Mouse (Mus musculus) liver, postnatal 0 days (tissue): Measurements from ENCODE around the gene Pigq. TPM values are rescaled to one million over a fixed set of nuclear protein-coding genes. Genes with fewer than 3 reads are reported as not detected.

Source experiments
- ATAC-seq: fragments of 200-750 bp; cut with Nextera tagmentation; 2 replicates; pipeline ENCODE4 v1.8.0; 2017; ENCODE audit warnings: mild to moderate bottlenecking, moderate library complexity
- DNase-seq: peaks from one replicate; pipeline ENCODE4 v3.0.0-alpha.2; 2016
- H3K27ac ChIP-seq: fragments of 300-500 bp; sonication (generic); 2 replicates; pipeline ENCODE4 v1.5.1; 2014; ENCODE audit warnings: antibody characterized with exemption, moderate library complexity, mild to moderate bottlenecking, low read depth
- H3K27me3 ChIP-seq: fragments of 300-500 bp; sonication (generic); 2 replicates; pipeline ENCODE4 v1.6.1; 2014; ENCODE audit warnings: low read length, control low read depth, mixed read lengths; ENCODE audit not compliant: insufficient read depth
- H3K36me3 ChIP-seq: fragments of 300-500 bp; sonication (generic); replicated peaks from 2 replicates; pipeline ENCODE4 v1.6.1; 2014; ENCODE audit warnings: mild to moderate bottlenecking, control low read depth, low read length, moderate library complexity, mixed read lengths; ENCODE audit not compliant: insufficient read depth
- H3K4me1 ChIP-seq: fragments of 300-500 bp; sonication (generic); 2 replicates; pipeline ENCODE4 v1.6.1; 2014; ENCODE audit warnings: antibody characterized with exemption, mild to moderate bottlenecking, control low read depth; ENCODE audit not compliant: insufficient read depth
- H3K4me2 ChIP-seq: fragments of 300-500 bp; sonication (generic); 2 replicates; pipeline ENCODE4 v1.6.1; 2014; ENCODE audit warnings: low read depth, mild to moderate bottlenecking, low read length, moderate library complexity, mixed read lengths
- H3K4me3 ChIP-seq: fragments of 300-500 bp; sonication (generic); 2 replicates; pipeline ENCODE4 v1.5.1; 2014; ENCODE audit warnings: low read depth, low read length
- H3K9ac ChIP-seq: fragments of 300-500 bp; sonication (generic); replicated peaks from 2 replicates; pipeline ENCODE4 v1.6.1; 2014; ENCODE audit warnings: mild to moderate bottlenecking, moderate library complexity
- H3K9me3 ChIP-seq: fragments of 300-500 bp; sonication (generic); 2 replicates; pipeline ENCODE4 v1.6.1; 2016; ENCODE audit warnings: mild to moderate bottlenecking, control low read depth, low read length, mixed read lengths
- CTCF ChIP-seq: sonication (generic); IDR thresholded peaks from 2 replicates; pipeline ENCODE4 v1.5.1; 2016; ENCODE audit warnings: antibody characterized with exemption, low read depth
- EP300 ChIP-seq: IDR thresholded peaks from 2 replicates; pipeline ENCODE4 v1.6.1; 2016; ENCODE audit warnings: antibody characterized with exemption, low read depth, mild to moderate bottlenecking
- WGBS: fragments of 180-500 bp; shearing (Covaris S2); extraction: QIAGEN DNeasy Blood & Tissue Kit; methylation state at CpG from one replicate; pipeline ENCODE4 v1.1.7; 2014; ENCODE audit not compliant: insufficient replicate concordance; 5-methylcytosine and 5-hydroxymethylcytosine counted together
- polyA plus RNA-seq: library from polyadenylated mRNA; unstranded; fragments of >200 nt; fragmentation: Nextera tagmentation; extraction: Ambion mirVana; gene quantifications from 2 replicates; pipeline ENCODE4 v1.2.1, GENCODE M21; 2015

Pigq gene
- polyA plus RNA-seq, 1 experiment from 2014 or later: 58.7 TPM

DNA sequence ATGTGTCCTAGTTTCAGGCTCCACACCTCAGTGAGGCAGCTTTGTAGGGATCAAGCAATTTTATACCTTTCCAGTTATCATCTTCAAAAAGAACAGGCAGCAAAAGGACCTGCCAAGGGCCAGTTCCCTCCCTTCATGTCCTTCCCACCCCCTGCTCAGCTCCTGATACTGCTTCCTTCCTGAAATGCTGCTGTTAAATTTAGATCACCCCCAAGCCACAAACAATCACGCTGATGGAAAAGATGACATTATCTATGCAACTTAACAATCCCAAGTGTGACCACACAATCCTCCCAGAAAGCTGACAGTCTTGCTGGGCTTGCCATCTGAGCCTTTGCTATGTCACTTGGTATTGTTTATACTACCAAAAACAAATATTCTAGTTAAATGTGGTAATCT, 30.9 kb downstream of the Pigq start:
- Histone ChIP-seq H3K4me1 (peaks cover 34% of the 10 kb centered on the region), H3K27me3 (no peaks in the 10 kb centered on the region), H3K27ac (no peak overlapping the region), H3K9ac (no peak overlapping the region; the same call in 1 of the 2 replicates), H3K4me3 (no peak overlapping the region), H3K4me2 (peak overlapping the region; percentile 1), H3K9me3 (no peaks in the 10 kb centered on the region), H3K36me3 (no peaks in the 10 kb centered on the region)
- whole genome bisulfite sequencing: 19% methylated on average over 1 of the region's 1 CpGs
- ATAC-seq (no peak), DNase-seq (no peak)
- TF ChIP-seq CTCF (no peak), EP300 (no peak)

DNA sequence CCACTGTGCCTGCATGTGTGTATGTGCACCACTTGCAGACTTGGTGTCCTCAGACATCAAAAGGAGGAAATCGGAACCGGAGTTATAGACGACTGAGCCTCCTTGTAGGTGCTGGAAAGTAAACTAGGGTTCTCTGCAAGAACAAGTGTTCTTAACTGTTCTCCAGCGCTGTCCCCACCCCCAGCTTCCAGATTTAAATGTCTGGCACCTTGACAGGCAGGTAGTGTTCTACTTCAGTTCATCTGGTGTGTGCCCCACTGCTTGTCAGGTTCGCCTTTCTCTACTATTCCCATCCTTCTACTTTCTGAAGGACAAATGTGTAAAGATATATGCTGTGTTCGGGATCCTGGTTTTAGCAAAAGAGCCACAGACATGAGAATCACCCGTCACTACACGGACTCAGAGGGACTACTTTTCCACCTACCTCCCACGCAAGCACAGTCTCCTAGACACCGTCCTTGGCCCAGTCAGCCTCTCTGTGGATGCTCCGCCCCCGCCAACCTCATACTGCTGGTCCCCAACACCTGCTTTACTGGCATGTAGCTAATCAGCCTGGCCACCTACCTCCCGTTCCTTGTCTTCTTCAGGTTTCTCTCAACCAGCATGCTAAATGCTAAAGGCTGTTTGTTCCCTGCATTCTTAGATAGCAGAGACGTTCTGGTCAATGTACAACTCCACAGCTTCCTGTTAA, 31.4 kb downstream of the Pigq start:
- H3K4me2 ChIP-seq: peak overlapping the region; percentile 1
- 58% methylated on average over 14 of the region's 14 CpGs for WGBS
- peaks cover 29% of the 10 kb centered on the region for H3K4me1 ChIP-seq
- no peak for ATAC-seq
- H3K9ac ChIP-seq: no peak overlapping the region
- H3K4me3 ChIP-seq: no peak overlapping the region
- no peaks in the 10 kb centered on the region for H3K9me3 ChIP-seq
- DNase-seq: no peak
- no peaks in the 10 kb centered on the region for H3K36me3 ChIP-seq
- no peaks in the 10 kb centered on the region for H3K27me3 ChIP-seq
- TF ChIP-seq CTCF (no peak), EP300 (no peak)
- no peak overlapping the region for H3K27ac ChIP-seq

DNA sequence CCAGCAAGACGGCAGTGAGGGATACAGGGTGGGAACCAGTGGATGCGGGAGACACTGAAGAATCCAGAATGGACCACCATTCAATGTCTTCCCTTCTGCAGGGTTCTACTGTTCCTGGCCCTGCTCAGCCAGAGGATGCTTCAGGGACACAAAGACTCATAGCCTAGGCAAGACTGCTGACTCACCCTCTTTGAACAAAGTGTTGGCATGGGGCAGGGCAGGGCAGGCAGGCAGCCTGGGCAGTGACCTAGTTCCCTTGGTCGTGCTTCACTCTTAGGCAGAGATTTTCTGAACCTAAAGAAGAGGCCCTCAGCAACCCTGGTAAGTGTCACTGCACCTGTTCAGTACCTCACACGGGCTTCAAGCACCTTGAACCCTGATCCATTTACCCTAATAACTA, 32.9 kb downstream of the Pigq start:
- no peak overlapping the region for H3K4me3 ChIP-seq
- peaks cover 17% of the 10 kb centered on the region for H3K4me1 ChIP-seq
- DNase-seq (no peak), ATAC-seq (no peak)
- no peaks in the 10 kb centered on the region for H3K27me3 ChIP-seq
- TF ChIP-seq EP300 (no peak), CTCF (no peak)
- H3K9ac ChIP-seq: no peak overlapping the region
- no peaks in the 10 kb centered on the region for H3K9me3 ChIP-seq
- 70% methylated on average over 4 of the region's 4 CpGs for WGBS
- no peaks in the 10 kb centered on the region for H3K36me3 ChIP-seq
- no peak overlapping the region for H3K4me2 ChIP-seq
- no peak overlapping the region for H3K27ac ChIP-seq

DNA sequence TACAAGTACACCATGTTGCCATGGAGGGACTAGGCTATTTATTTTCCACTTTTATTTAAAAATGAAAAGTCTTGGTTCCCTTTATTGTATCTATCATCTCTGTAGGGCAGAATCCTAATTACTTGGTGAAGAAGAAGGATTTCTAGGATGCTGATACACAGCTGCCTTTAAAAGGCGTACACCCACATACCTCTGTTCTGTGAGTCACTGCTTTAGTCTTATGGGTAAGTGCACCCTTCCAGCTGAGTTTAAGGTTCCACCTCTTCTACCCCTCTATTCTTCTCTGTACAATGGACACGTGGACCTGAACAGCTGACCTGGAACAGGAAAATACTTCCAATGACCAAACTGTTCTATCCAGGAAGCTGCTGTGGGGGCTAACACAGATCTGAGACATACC, 37.1 kb downstream of the Pigq start:
- ATAC-seq: no peak
- WGBS: 88% methylated on average over 2 of the region's 2 CpGs
- H3K27ac ChIP-seq: no peak overlapping the region

DNA sequence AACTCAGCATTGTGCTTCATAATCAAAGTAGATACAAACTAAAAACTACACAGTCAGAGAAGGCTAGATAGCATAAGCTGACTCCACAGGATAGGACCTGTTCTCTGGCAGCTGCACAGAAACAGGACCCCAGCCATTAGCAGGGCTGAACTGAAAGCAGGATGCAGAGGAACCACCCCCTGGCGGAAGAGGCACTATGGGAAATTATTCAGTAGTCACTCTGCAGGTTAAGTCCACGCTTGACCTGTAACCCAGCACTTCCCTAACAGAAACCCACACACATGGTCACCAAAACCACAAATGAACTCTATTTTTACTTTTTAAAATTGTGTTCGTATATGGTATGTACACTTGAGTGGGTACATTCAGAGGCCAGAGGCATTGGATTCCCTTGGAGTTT, 41.7 kb downstream of the Pigq start:
- 0 out of 2 replicates have a peak, but pooled peaks cover 5% of the 10 kb centered on the region for H3K36me3 ChIP-seq
- 54% methylated on average over 3 of the region's 3 CpGs for WGBS
- TF ChIP-seq EP300 (no peak), CTCF (no peak)
- no peak overlapping the region for H3K27ac ChIP-seq
- no peaks in the 10 kb centered on the region for H3K27me3 ChIP-seq
- H3K4me3 ChIP-seq: no peak overlapping the region
- H3K4me2 ChIP-seq: no peak overlapping the region
- no peak for DNase-seq
- H3K9ac ChIP-seq: no peak overlapping the region
- no peaks in the 10 kb centered on the region for H3K4me1 ChIP-seq
- no peak for ATAC-seq
- no peaks in the 10 kb centered on the region for H3K9me3 ChIP-seq

More for the DNA sequence above, 37.1 kb downstream of the Pigq start:
- no peak overlapping the region for H3K4me3 ChIP-seq
- no peaks in the 10 kb centered on the region for H3K4me1 ChIP-seq
- no peaks in the 10 kb centered on the region for H3K36me3 ChIP-seq
- no peaks in the 10 kb centered on the region for H3K27me3 ChIP-seq
- no peaks in the 10 kb centered on the region for H3K9me3 ChIP-seq
- DNase-seq: no peak
- H3K9ac ChIP-seq: no peak overlapping the region
- TF ChIP-seq EP300: no peak
- no peak for TF ChIP-seq CTCF
- H3K4me2 ChIP-seq: no peak overlapping the region

DNA sequence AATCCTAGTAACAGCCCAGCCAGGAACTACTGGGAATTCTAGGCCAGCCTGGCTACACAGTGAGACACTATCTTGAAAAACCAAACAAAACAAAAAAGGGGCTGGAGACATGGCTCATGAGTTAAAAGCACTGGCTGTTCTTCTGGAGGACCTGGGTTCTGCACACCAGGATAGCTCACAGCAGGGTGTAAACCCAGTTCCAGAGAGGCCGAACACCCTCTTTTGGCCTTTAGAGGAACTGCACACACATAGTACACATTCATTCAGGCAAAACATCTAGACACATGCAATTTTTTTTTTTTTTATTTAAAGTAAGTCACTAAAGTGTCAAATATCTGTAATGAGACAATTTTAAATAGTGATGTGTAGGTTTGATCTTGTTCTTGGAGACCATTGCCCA, 44.5 kb downstream of the Pigq start:
- DNase-seq: no peak
- TF ChIP-seq EP300 (no peak), CTCF (peak; percentile 21; the same call in 1 of the 2 replicates)
- no peak overlapping the region for H3K4me2 ChIP-seq
- H3K4me3 ChIP-seq: no peak overlapping the region
- H3K9ac ChIP-seq: no peak overlapping the region
- H3K27ac ChIP-seq: no peak overlapping the region
- no peaks in the 10 kb centered on the region for H3K9me3 ChIP-seq
- ATAC-seq: no peak
- H3K4me1 ChIP-seq: 0 out of 2 replicates have a peak, but pooled peaks cover 2% of the 10 kb centered on the region
- 93% methylated on average over 1 of the region's 1 CpGs for WGBS
- 0 out of 2 replicates have a peak, but pooled peaks cover 5% of the 10 kb centered on the region for H3K36me3 ChIP-seq
- no peaks in the 10 kb centered on the region for H3K27me3 ChIP-seq
